Mouse (Mus musculus): ENCODE data around the gene Isca2.

The Isca2 gene

GRCm38 (mm10) chr12:84772726-84773441 lies at the start of gene Isca2, which contains the start of gene Npc2:
Gene Isca2 (plus strand): TSS chr12:84773251.
Gene Npc2 (minus strand): TSS chr12:84773152.
- in situ Hi-C loops (cut with MboI; ENCODE audit: low pct_unique_long_range_greater_than_20kb in 1 of 2, low sequenced_read_pairs in 2 of 2, unreplicated experiment in 1 of 2) = no loop called here

- in situ Hi-C loops (cut with MboI; ENCODE audit: low pct_unique_long_range_greater_than_20kb in 1 of 2, low sequenced_read_pairs in 2 of 2, unreplicated experiment in 1 of 2) = no loop called here
These were observed 46.7 kb upstream of the Isca2 start for GRCm38 (mm10) chr12:84726391-84726790.

GRCm38 (mm10) chr12:84726986-84727385 lies 46.1 kb upstream of the Isca2 start:
- in situ Hi-C loops (cut with MboI; ENCODE audit: low pct_unique_long_range_greater_than_20kb in 1 of 2, low sequenced_read_pairs in 2 of 2, unreplicated experiment in 1 of 2) = no loop called here

- in situ Hi-C loops (cut with MboI; ENCODE audit: low pct_unique_long_range_greater_than_20kb in 1 of 2, low sequenced_read_pairs in 2 of 2, unreplicated experiment in 1 of 2) = no loop called here
These were observed 45.6 kb upstream of the Isca2 start for GRCm38 (mm10) chr12:84727434-84727833.

GRCm38 (mm10) chr12:84728421-84728820 lies 44.6 kb upstream of the Isca2 start:
- in situ Hi-C loops (cut with MboI; ENCODE audit: low pct_unique_long_range_greater_than_20kb in 1 of 2, low sequenced_read_pairs in 2 of 2, unreplicated experiment in 1 of 2) = no loop called here

- in situ Hi-C loops (cut with MboI; ENCODE audit: low pct_unique_long_range_greater_than_20kb in 1 of 2, low sequenced_read_pairs in 2 of 2, unreplicated experiment in 1 of 2) = no loop called here
These were observed 39.7 kb upstream of the Isca2 start for GRCm38 (mm10) chr12:84733366-84733765.

GRCm38 (mm10) chr12:84743496-84743895 lies 29.6 kb upstream of the Isca2 start:
- in situ Hi-C loops (cut with MboI; ENCODE audit: low pct_unique_long_range_greater_than_20kb in 1 of 2, low sequenced_read_pairs in 2 of 2, unreplicated experiment in 1 of 2) = no loop called here

- in situ Hi-C loops (cut with MboI; ENCODE audit: low pct_unique_long_range_greater_than_20kb in 1 of 2, low sequenced_read_pairs in 2 of 2, unreplicated experiment in 1 of 2) = no loop called here
These were observed 27.4 kb upstream of the Isca2 start for GRCm38 (mm10) chr12:84745700-84746099.

GRCm38 (mm10) chr12:84748134-84748533 lies 24.9 kb upstream of the Isca2 start:
- in situ Hi-C loops (cut with MboI; ENCODE audit: low pct_unique_long_range_greater_than_20kb in 1 of 2, low sequenced_read_pairs in 2 of 2, unreplicated experiment in 1 of 2) = no loop called here

- in situ Hi-C loops (cut with MboI; ENCODE audit: low pct_unique_long_range_greater_than_20kb in 1 of 2, low sequenced_read_pairs in 2 of 2, unreplicated experiment in 1 of 2) = loop anchor here (5.0 kb wide), 1 partner anchor 78 kb away; no protein-coding TSS in a partner anchor
These were observed 22.4 kb upstream of the Isca2 start for GRCm38 (mm10) chr12:84750661-84751060.

GRCm38 (mm10) chr12:84752131-84752977 lies 20.7 kb upstream of the Isca2 start:
- in situ Hi-C loops (cut with MboI; ENCODE audit: low pct_unique_long_range_greater_than_20kb in 1 of 2, low sequenced_read_pairs in 2 of 2, unreplicated experiment in 1 of 2) = loop anchor here (5.0 kb wide), 1 partner anchor 80 kb away; no protein-coding TSS in a partner anchor

GRCm38 (mm10) chr12:84755008-84755695 lies 17.9 kb upstream of the Isca2 start:
- in situ Hi-C loops (cut with MboI; ENCODE audit: low pct_unique_long_range_greater_than_20kb in 1 of 2, low sequenced_read_pairs in 2 of 2, unreplicated experiment in 1 of 2) = no loop called here

GRCm38 (mm10) chr12:84756016-84756415 lies 17.0 kb upstream of the Isca2 start:
- in situ Hi-C loops (cut with MboI; ENCODE audit: low pct_unique_long_range_greater_than_20kb in 1 of 2, low sequenced_read_pairs in 2 of 2, unreplicated experiment in 1 of 2) = no loop called here

- in situ Hi-C loops (cut with MboI; ENCODE audit: low pct_unique_long_range_greater_than_20kb in 1 of 2, low sequenced_read_pairs in 2 of 2, unreplicated experiment in 1 of 2) = no loop called here
These were observed 14.0 kb upstream of the Isca2 start for GRCm38 (mm10) chr12:84759063-84759462.

- in situ Hi-C loops (cut with MboI; ENCODE audit: low pct_unique_long_range_greater_than_20kb in 1 of 2, low sequenced_read_pairs in 2 of 2, unreplicated experiment in 1 of 2) = no loop called here
These were observed 10.5 kb upstream of the Isca2 start for GRCm38 (mm10) chr12:84762532-84762931.

- in situ Hi-C loops (cut with MboI; ENCODE audit: low pct_unique_long_range_greater_than_20kb in 1 of 2, low sequenced_read_pairs in 2 of 2, unreplicated experiment in 1 of 2) = no loop called here
These were observed 9.4 kb upstream of the Isca2 start for GRCm38 (mm10) chr12:84763577-84764218.

GRCm38 (mm10) chr12:84764756-84765155 lies 8.3 kb upstream of the Isca2 start:
- in situ Hi-C loops (cut with MboI; ENCODE audit: low pct_unique_long_range_greater_than_20kb in 1 of 2, low sequenced_read_pairs in 2 of 2, unreplicated experiment in 1 of 2) = no loop called here

- in situ Hi-C loops (cut with MboI; ENCODE audit: low pct_unique_long_range_greater_than_20kb in 1 of 2, low sequenced_read_pairs in 2 of 2, unreplicated experiment in 1 of 2) = no loop called here
These were observed 7.5 kb upstream of the Isca2 start for GRCm38 (mm10) chr12:84765506-84765905.

Measured in mouse embryonic stem cell (cell line).